Mouse (Mus musculus): ENCODE results near the gene Mast3. TPM values are rescaled to one million over a fixed set of nuclear protein-coding genes. Genes with fewer than 3 reads are reported as not detected.

The Mast3 gene
- 1 to 10 TPM; 6.5 to 8.4 (median 7.1) TPM for total RNA-seq (2022)

GRCm38 (mm10) chr8:70804481-70805206 lies at the start of gene Mast3:
TSS of gene Mast3 (minus strand) at chr8:70805054.
- peak; percentile 80 for DNase-seq (ENCODE audit: low spot score)

- no peak for DNase-seq (ENCODE audit: low spot score)
Measured at GRCm38 (mm10) chr8:70853863-70854262, 49.0 kb upstream of the Mast3 start.

GRCm38 (mm10) chr8:70852595-70853231 lies 47.9 kb upstream of the Mast3 start:
- no peak for DNase-seq (ENCODE audit: low spot score)

GRCm38 (mm10) chr8:70851837-70852236 lies 47.0 kb upstream of the Mast3 start:
- no peak for DNase-seq (ENCODE audit: low spot score)

- no peak for DNase-seq (ENCODE audit: low spot score)
Measured at GRCm38 (mm10) chr8:70850947-70851346, 46.1 kb upstream of the Mast3 start.

- no peak for DNase-seq (ENCODE audit: low spot score)
Measured at GRCm38 (mm10) chr8:70850132-70850845, 45.4 kb upstream of the Mast3 start.

GRCm38 (mm10) chr8:70849333-70849990 lies 44.6 kb upstream of the Mast3 start:
- peak; percentile 63 for DNase-seq (ENCODE audit: low spot score)

GRCm38 (mm10) chr8:70846371-70847154 lies 41.7 kb upstream of the Mast3 start:
- DNase-seq (ENCODE audit: low spot score): no peak

- DNase-seq (ENCODE audit: low spot score): no peak
Measured at GRCm38 (mm10) chr8:70845108-70845507, 40.3 kb upstream of the Mast3 start.

GRCm38 (mm10) chr8:70844523-70844922 lies 39.7 kb upstream of the Mast3 start:
- DNase-seq (ENCODE audit: low spot score): peak; percentile 88

GRCm38 (mm10) chr8:70843941-70844340 lies 39.1 kb upstream of the Mast3 start:
- no peak for DNase-seq (ENCODE audit: low spot score)

- DNase-seq (ENCODE audit: low spot score): no peak
Measured at GRCm38 (mm10) chr8:70843214-70843773, 38.4 kb upstream of the Mast3 start.

- no peak for DNase-seq (ENCODE audit: low spot score)
Measured at GRCm38 (mm10) chr8:70842484-70842883, 37.6 kb upstream of the Mast3 start.

GRCm38 (mm10) chr8:70841147-70842072 lies 36.6 kb upstream of the Mast3 start:
- peak; percentile 93 for DNase-seq (ENCODE audit: low spot score)

- no peak for DNase-seq (ENCODE audit: low spot score)
Measured at GRCm38 (mm10) chr8:70840590-70840989, 35.7 kb upstream of the Mast3 start.

GRCm38 (mm10) chr8:70839408-70840351 lies 34.8 kb upstream of the Mast3 start, which contains the start of gene Arrdc2:
TSS of gene Arrdc2 (minus strand) at chr8:70839720.
- DNase-seq (ENCODE audit: low spot score): peak; percentile 99

- no peak for DNase-seq (ENCODE audit: low spot score)
Measured at GRCm38 (mm10) chr8:70838654-70839407, 34.0 kb upstream of the Mast3 start.

- no peak for DNase-seq (ENCODE audit: low spot score)
Measured at GRCm38 (mm10) chr8:70836666-70837065, 31.8 kb upstream of the Mast3 start.
